Mouse (Mus musculus): ENCODE results near the gene Gpn2.

The Gpn2 gene

GRCm38 (mm10) chr4:133592570-133592969, 8.4 kb downstream of the Gpn2 start:
- peak; percentile 57 to 61 for DNase-seq (ENCODE audit: low spot score in 2 of 2)

GRCm38 (mm10) chr4:133595538-133595937, 11.4 kb downstream of the Gpn2 start:
- DNase-seq (ENCODE audit: low spot score in 2 of 2): no peak

- no peak for DNase-seq (ENCODE audit: low spot score in 2 of 2)
Observed at GRCm38 (mm10) chr4:133596084-133596483, 11.9 kb downstream of the Gpn2 start.

GRCm38 (mm10) chr4:133598616-133599015, 14.5 kb downstream of the Gpn2 start:
- DNase-seq (ENCODE audit: low spot score in 2 of 2): no peak

- DNase-seq (ENCODE audit: low spot score in 2 of 2): no peak
Observed at GRCm38 (mm10) chr4:133599116-133599515, 15.0 kb downstream of the Gpn2 start.

GRCm38 (mm10) chr4:133599571-133600073, 15.5 kb downstream of the Gpn2 start:
- peak; percentile 92 to 93 for DNase-seq (ENCODE audit: low spot score in 2 of 2)

- DNase-seq (ENCODE audit: low spot score in 2 of 2): no peak
Observed at GRCm38 (mm10) chr4:133600306-133600705, 16.1 kb downstream of the Gpn2 start.

GRCm38 (mm10) chr4:133601721-133602218, 17.6 kb downstream of the Gpn2 start, which contains the start of gene Sfn:
Gene Sfn (minus strand): TSS chr4:133602168.
- DNase-seq (ENCODE audit: low spot score in 2 of 2): no peak

GRCm38 (mm10) chr4:133603056-133603455, 18.9 kb downstream of the Gpn2 start:
- no peak for DNase-seq (ENCODE audit: low spot score in 2 of 2)

- no peak for DNase-seq (ENCODE audit: low spot score in 2 of 2)
Observed at GRCm38 (mm10) chr4:133604175-133604574, 20.0 kb downstream of the Gpn2 start.

GRCm38 (mm10) chr4:133604856-133605255, 20.7 kb downstream of the Gpn2 start:
- DNase-seq (ENCODE audit: low spot score in 2 of 2): no peak

- DNase-seq (ENCODE audit: low spot score in 2 of 2): no peak
Observed at GRCm38 (mm10) chr4:133605330-133605729, 21.2 kb downstream of the Gpn2 start.

GRCm38 (mm10) chr4:133607284-133607683, 23.1 kb downstream of the Gpn2 start:
- DNase-seq (ENCODE audit: low spot score in 2 of 2): no peak

GRCm38 (mm10) chr4:133609719-133610118, 25.6 kb downstream of the Gpn2 start:
- DNase-seq (ENCODE audit: low spot score in 2 of 2): peak; percentile 73 to 74

- DNase-seq (ENCODE audit: low spot score in 2 of 2): no peak
Observed at GRCm38 (mm10) chr4:133611815-133612214, 27.7 kb downstream of the Gpn2 start.

- DNase-seq (ENCODE audit: low spot score in 2 of 2): no peak
Observed at GRCm38 (mm10) chr4:133612416-133612815, 28.3 kb downstream of the Gpn2 start.

GRCm38 (mm10) chr4:133613026-133613425, 28.9 kb downstream of the Gpn2 start:
- DNase-seq (ENCODE audit: low spot score in 2 of 2): no peak

- DNase-seq (ENCODE audit: low spot score in 2 of 2): no peak
Observed at GRCm38 (mm10) chr4:133613867-133614266, 29.7 kb downstream of the Gpn2 start.

GRCm38 (mm10) chr4:133614274-133614761, 30.2 kb downstream of the Gpn2 start:
- DNase-seq (ENCODE audit: low spot score in 2 of 2): peak in 1 of 2 experiments; percentile 35

- DNase-seq (ENCODE audit: low spot score in 2 of 2): no peak
Observed at GRCm38 (mm10) chr4:133615416-133615815, 31.3 kb downstream of the Gpn2 start.

GRCm38 (mm10) chr4:133617936-133618335, 33.8 kb downstream of the Gpn2 start:
- DNase-seq (ENCODE audit: low spot score in 2 of 2): no peak

GRCm38 (mm10) chr4:133619473-133620136, 35.4 kb downstream of the Gpn2 start:
- DNase-seq (ENCODE audit: low spot score in 2 of 2): no peak

- no peak for DNase-seq (ENCODE audit: low spot score in 2 of 2)
Observed at GRCm38 (mm10) chr4:133620668-133621067, 36.5 kb downstream of the Gpn2 start.
